Mouse (Mus musculus): ENCODE measurements around the gene Olfr267.

The Olfr267 gene

GRCm38 (mm10) chr4:58787616-58788015 is at the start of gene Olfr267:
Gene Olfr267 (minus strand): TSS chr4:58787716.
- DNase-seq (ENCODE audit: low spot score in 2 of 2): no peak

DNA sequence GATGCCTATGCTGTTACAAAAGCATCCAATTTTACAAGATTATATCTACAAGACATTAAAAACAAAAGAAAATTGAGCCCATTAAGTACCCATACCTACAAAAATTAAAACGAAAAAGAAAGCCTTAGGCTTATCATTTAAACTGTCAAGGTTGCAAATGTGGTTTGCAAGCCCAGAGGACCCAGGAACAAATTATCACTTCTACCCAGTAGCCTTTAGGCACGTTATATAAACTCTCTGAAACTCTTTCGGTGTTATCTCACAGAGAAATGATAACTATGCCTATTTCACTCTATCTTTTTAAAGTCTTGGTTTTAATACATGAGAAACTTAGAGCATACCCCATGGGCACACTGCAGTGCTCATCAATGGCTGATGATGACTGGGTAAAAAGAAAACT is 45.4 kb upstream of the Olfr267 start:
- no peak for DNase-seq (ENCODE audit: low spot score in 2 of 2)

DNA sequence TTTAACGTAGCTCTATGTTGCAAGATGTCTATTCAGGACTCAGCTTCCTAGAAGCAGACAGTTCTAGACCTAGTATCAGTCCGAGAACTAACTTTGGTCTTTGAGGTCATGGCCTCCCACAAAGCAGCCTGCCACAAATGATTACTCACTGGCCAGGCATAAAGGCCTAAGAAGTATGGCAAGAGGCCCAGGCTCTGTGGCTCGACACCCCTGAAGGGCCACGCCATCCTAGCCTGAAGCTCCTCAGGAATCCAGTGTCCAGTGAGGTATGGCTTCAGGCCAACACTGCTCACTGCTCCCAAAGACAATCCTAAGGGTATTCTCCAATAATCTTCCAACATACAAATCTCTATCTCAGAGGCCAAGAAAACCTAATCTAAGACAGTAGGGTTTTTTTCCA is 38.4 kb upstream of the Olfr267 start:
- no peak for DNase-seq (ENCODE audit: low spot score in 2 of 2)

GRCm38 (mm10) chr4:58786659-58787058 is 857 bp downstream of the Olfr267 start:
- no peak for DNase-seq (ENCODE audit: low spot score in 2 of 2)

GRCm38 (mm10) chr4:58763417-58763816 is 24.1 kb downstream of the Olfr267 start:
- DNase-seq (ENCODE audit: low spot score in 2 of 2): no peak

GRCm38 (mm10) chr4:58749510-58749909 is 38.0 kb downstream of the Olfr267 start:
- no peak for DNase-seq (ENCODE audit: low spot score in 2 of 2)

- DNase-seq (ENCODE audit: low spot score in 2 of 2): no peak
Observed at GRCm38 (mm10) chr4:58749101-58749500, 38.4 kb downstream of the Olfr267 start.

DNA sequence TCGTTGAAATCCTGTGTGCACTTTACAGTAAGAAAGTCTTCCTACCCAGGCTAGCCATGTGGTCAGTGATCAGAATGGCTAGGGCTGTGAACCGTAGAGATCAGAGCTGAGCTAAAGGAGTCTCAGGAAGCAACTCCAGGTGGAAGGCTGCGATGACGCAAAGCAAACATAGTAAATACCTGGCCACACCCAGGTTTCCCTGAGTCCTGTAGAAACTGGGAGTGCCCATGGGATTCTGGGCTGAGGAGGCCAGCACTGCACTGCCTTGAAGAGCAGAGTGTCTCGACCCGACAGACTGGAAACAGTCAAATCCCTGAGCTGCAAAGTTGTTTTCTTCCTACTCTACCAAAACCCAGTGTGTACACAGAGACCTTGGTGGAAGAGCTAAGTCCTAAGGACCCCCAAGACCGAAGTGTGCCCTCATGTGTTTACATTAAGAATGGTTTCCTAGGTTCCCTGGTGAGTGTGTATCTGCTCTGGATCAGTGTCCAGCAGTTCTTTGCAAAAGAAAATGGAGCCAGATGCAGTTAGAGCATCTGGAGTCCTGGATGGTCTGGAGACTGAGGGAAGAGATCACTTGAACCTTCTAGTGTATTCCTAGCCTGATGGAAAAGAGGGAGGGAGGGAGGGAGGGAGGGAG is 41.8 kb downstream of the Olfr267 start:
- no peak for DNase-seq (ENCODE audit: low spot score in 2 of 2)

- no peak for DNase-seq (ENCODE audit: low spot score in 2 of 2)
Observed at GRCm38 (mm10) chr4:58736867-58737633, 50.5 kb downstream of the Olfr267 start.
